Mouse (Mus musculus): ENCODE results near the gene Rad54l. TPM values are rescaled to one million over a fixed set of nuclear protein-coding genes. Genes with fewer than 3 reads are reported as not detected.

The Rad54l gene
- polyA plus RNA-seq, 1 experiment from 2014 or later, result 26.4 TPM

DNA sequence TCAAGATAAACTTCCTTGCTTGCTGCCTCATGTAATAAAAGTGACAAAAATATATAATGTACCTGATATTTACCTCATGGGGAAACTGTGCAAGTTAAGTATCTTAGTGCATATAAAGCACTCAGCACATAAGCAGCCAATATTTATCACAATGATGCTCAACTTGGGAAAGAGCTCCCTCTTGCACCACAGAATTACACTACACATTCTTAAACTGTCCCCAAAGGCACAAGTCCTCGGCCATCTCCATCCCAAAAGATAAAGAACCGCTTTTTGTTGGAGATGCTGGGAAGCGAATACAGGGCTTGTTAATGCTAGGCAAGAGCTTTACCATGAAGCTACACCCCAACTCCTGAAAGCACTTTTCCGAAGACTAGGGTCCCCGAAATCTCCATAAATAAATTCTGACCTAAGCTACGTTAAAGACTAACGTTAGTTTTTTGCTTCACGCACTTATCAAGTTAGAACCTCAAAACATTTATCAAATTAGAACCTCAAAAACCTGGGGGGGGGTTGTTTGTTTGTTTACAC, 49.3 kb downstream of the Rad54l start:
- DNase-seq (ENCODE audit: low spot score), result peak; percentile 39

DNA sequence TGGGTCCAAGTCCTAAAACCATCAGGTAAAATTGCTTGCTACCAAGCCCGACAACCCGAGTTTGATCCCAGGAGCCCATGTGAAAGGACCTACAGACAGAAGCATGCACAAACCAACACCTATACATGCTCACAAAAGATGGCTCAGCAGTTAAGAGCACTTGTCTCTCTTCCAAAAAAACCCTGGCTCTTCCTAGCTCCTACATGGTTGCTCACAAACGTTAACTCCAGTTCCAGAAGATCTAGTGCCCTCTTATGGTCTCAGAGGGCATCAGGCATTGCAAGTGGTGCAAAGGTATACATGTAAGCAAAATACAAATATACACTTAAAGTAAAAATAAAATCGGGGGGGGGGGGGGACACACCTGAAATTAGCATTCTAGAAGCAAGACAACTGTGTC, 50.3 kb downstream of the Rad54l start:
- peak; percentile 43 for DNase-seq (ENCODE audit: low spot score)

DNA sequence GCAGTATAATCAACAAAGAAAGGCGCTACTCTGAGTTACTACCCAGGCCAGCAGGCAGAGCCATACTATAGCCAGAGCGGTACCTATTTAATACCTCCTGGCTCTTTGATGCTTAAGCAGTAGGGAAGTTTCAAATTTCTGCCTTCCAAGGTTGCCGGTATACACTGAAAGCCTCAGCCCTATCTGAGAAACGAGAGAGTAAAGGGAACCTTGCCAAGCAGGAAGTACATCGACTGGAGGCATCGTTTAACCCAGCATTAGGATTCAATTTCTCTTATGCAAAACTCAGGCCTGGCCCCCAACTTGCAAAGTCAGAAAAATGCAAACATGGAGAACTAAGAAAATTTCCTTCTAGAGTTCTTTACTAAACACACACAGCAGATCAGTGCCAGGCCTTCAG, 53.4 kb downstream of the Rad54l start:
- no peak for DNase-seq (ENCODE audit: low spot score)

DNA sequence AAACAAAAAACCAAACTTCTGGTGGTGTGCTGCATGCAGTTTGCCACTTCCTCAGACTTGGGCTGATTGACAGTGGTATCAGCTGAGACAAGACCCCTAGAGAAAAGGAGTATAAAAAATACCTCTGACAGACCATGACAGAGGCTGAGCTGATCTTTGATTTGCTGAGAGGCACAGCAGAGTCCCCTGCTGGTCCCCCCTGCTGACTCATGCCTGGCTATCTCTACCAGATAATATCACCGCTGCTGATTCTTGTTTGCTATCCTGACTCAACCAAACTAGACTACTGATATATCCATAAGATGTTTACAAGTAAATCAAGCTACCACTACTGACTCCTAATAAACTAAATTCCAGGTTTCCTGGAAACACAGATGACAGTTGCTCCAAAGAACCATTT, 59.6 kb downstream of the Rad54l start:
- no peak for DNase-seq (ENCODE audit: low spot score)

DNA sequence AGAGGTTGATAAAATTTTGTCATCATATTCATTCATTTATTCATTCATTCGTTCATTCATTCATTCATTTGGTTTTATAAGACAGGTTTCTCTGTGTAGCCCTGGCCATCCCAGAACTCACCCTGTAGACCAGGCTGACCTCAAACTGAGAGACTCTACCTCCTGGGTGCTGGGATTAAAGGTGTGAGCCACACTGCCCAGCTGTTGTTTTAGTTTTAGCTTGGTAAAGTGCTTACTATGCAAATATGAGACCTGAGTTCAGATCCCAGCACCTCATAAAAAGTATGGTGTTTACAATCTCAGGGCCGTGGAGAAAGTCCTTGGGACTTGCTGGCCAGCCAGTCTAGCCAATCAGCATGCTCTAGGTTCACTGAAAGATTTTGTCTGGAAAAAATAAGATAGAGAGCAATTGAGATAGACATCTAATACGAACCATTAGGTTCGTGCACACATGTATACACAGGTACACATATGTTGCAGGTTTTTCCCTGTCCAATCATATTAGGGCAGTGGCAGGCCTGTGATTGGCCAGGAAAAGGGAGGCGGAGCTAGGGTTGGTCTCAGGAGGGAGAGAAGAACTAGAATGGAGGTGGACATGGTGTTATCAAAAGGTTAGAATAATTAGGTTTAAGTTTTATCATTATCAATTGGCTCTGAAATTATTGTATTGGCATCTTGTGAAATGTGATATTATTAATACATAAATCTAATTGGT, 64.3 kb downstream of the Rad54l start:
- no peak for DNase-seq (ENCODE audit: low spot score)

DNA sequence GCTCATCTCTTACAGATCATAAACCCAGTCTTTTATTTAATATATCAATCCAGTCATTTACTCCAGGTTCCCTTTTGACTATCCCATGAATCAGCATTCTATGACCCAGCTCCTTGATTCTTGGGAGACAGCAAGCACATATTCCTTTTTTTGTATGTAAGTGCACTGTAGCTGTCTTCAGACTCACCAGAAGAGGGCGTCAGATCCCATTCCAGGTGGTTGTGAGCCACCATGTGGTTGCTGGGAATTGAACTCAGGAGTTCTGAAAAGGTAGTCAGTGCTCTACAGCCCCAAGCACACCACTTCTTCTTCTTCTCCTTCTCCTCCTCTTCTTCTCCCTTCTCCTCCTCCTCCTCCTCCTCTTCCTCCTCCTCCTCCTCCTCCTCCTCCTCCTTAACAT, 65.9 kb downstream of the Rad54l start:
- no peak for DNase-seq (ENCODE audit: low spot score)

DNA sequence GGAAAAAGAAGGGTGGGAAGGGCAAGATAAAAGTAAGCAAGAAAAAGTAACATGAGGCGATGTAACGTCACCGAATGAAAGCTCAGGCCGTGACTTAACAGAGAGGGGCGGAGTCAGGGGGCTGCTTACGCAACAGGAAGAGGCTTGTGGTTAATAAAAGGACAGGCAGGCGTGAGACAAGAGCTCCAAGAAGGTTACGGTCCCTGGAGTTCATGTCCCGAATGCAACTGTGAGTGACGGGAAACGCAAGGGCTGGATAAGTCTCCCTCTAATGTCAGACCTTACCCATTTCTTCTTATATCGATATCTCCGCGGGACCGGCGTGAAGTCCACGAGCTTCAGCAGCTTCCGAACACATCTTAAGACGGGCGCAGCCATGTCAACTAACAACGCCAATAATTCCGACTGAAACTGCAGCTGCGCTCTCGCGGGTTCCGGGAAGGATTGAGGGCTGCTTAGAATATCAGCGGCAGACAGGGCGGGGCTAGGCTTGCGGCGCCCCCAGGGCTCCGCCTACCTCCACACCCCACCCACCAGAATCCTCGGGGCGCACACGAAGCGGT, 70.0 kb downstream of the Rad54l start, which contains the start of gene Nsun4:
TSS of gene Nsun4 (minus strand) at position 478 of the 563 bp plus-strand sequence.
- DNase-seq (ENCODE audit: low spot score), result peak; percentile 95

DNA sequence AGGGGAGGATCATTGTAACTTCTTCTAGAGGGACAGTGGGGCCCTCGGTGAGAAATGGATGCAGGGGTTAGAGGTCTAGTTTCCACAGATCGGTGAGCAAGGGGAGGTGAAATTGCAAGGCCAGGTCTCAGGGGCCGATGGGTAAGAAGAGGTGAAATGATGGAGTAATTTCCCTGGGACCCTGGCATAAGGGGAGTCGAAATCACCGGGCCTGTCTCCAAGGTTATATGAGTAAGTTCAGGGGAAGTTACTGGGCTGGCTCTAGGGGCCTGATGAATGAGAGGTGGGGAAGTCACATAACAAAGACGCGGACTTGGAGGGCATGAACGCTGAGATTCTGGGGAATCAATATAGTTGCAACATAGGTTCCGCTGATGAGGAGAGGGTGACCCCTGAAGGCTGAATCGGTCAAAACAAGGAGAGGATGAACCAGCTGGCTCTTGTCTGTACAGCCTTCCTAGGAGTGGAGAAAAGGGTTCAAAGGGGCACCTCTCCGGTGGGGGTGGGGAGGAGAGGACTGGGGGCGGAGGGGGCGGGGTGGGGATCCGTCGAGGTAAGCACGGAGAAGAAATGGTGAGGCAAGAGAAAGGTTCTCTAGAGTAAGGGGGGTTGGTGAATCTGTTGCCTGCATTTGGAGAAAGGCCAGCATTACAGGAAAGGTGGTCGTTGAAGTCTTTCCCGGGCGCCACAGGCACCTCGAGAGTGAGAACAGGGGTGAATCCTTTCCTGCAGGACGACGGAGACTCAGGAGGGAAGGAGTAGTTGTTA, 70.8 kb downstream of the Rad54l start:
- peak; percentile 54 for DNase-seq (ENCODE audit: low spot score)

DNA sequence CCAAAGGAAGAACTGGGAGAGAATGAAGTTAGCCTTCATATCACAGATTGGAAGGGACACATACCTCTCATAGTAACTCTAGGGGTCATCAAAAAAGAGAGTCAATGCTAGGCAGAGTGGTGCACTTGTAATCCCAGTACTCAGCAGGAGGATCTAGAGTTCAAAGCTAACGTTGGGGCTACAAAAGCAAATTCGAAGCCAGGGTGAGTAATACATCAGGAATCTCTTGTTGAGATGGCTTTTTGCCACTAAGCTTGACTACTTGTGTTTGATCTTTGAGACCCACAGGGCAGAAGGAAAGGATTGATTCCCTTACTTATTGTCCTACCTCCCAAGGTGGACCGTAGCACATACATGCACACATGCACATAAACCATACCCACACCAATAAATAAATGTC, 74.3 kb downstream of the Rad54l start:
- no peak for DNase-seq (ENCODE audit: low spot score)

DNA sequence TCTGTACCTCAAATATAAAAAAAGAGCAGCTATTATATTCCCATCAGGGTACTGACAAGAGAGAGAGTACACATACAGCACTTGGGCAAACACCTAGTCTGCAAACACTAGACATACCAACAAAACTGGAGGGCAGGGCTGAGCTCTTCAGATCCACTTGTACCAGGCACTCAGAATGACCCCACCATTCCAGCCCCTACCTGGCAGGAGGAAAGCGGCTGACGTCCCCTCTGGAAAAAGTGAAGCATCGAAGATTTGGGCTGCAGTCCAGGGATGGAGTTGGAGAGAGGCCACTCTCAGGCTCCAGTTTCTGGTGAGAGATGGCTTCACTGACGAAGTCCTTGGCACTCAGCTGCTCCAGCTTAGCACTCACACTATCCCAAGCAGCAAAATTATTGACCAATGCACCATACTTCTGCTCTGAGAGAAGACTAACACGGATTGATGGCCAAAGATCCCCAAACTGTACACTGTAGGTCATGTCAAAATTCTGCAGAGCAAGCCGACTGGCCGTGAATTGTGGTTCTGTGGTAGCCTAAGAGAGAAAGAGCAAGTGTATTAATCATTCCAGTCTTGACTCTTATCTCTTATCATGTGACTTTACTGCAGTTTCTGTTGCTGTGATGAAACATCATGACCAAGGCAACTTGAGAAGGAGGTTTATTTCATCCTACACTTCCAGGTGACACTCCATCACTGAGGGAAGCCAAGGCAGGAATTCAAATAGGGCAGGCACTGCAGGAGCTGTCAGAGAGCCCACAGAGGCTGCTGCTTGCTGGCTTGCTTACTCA, 75.2 kb downstream of the Rad54l start:
- DNase-seq (ENCODE audit: low spot score), result no peak

DNA sequence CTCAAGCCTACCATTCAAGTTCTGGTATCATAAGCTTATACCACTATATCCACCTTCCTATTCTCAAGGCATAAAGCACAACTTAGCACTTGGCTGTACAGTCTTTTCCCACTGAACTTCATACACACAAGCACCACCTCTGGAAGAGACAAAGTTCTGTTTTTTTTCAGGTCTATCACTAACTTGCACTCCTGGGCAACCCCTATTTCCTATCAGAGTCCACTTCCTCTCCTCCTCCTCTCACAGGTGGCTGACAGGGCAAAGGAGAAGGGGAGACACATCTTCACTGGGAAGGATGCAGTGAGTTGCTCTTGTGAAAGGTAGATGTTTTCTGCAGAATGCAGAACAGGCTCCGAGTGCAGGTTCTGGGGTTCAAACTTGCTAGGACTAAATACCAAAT, 75.8 kb downstream of the Rad54l start:
- DNase-seq (ENCODE audit: low spot score), result no peak

DNA sequence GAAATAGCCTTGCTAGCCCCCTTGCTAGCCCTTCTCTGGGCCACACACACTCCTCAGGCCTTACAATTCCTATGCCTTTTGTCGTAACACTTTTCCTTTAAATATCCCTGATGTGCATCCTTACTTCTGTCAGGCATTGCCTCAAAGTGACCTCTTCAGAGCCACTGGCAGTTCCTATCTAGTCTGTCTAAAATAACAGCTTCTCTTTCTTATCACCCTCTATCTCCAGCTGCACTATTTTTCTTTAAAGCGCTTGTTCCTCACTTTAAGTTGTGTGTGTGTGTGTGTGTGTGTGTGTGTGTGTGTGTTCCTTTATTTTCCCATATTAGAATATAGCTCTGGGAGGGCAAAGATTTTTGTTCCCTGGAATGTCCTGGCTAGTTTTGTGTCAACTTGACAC, 76.9 kb downstream of the Rad54l start:
- no peak for DNase-seq (ENCODE audit: low spot score)

Other genes with a start within 250 kb of the Rad54l start
- not detected in 2 replicates for gene Kncn, start 239.3 kb downstream of the Rad54l start, polyA plus RNA-seq (2015; fragmentation: Nextera tagmentation; extraction: Ambion mirVana)
- gene 6430628N08Rik, start 233.0 kb downstream of the Rad54l start, polyA plus RNA-seq (2015; fragmentation: Nextera tagmentation; extraction: Ambion mirVana), result not detected in 2 replicates
- gene Dmbx1, start 183.8 kb downstream of the Rad54l start, polyA plus RNA-seq (2015; fragmentation: Nextera tagmentation; extraction: Ambion mirVana), result 0.04 and 0.05 TPM in 2 replicates
- gene Faah, start 105.8 kb downstream of the Rad54l start, polyA plus RNA-seq (2015; fragmentation: Nextera tagmentation; extraction: Ambion mirVana), result 3.9 and 4.7 TPM in 2 replicates
- 17.9 and 18.6 TPM in 2 replicates for gene Nsun4, start 69.8 kb downstream of the Rad54l start, polyA plus RNA-seq (2015; fragmentation: Nextera tagmentation; extraction: Ambion mirVana)
- 652 and 689 TPM in 2 replicates for gene Uqcrh, start 48.6 kb downstream of the Rad54l start, polyA plus RNA-seq (2015; fragmentation: Nextera tagmentation; extraction: Ambion mirVana)
- gene Lrrc41, start 48.4 kb downstream of the Rad54l start, polyA plus RNA-seq (2015; fragmentation: Nextera tagmentation; extraction: Ambion mirVana), result 41.6 and 42.1 TPM in 2 replicates
- 28.6 and 30.5 TPM in 2 replicates for gene Pomgnt1, start 150 bp upstream of the Rad54l start, polyA plus RNA-seq (2015; fragmentation: Nextera tagmentation; extraction: Ambion mirVana)
- gene Lurap1, start 27.6 kb upstream of the Rad54l start, polyA plus RNA-seq (2015; fragmentation: Nextera tagmentation; extraction: Ambion mirVana), result 0.87 and 1.1 TPM in 2 replicates
- gene Tspan1, start 43.9 kb upstream of the Rad54l start, polyA plus RNA-seq (2015; fragmentation: Nextera tagmentation; extraction: Ambion mirVana), result 3.2 and 4.1 TPM in 2 replicates
- gene 1700042G07Rik, start 49.7 kb upstream of the Rad54l start, polyA plus RNA-seq (2015; fragmentation: Nextera tagmentation; extraction: Ambion mirVana), result not detected in 2 replicates
- gene Gm49337, start 49.7 kb upstream of the Rad54l start, polyA plus RNA-seq (2015; fragmentation: Nextera tagmentation; extraction: Ambion mirVana), result not detected in 2 replicates
- 4.2 and 4.7 TPM in 2 replicates for gene Pik3r3, start 97.9 kb upstream of the Rad54l start, polyA plus RNA-seq (2015; fragmentation: Nextera tagmentation; extraction: Ambion mirVana)

Data from thymus, postnatal 0 days (tissue).